Mouse (Mus musculus) fat pad, adult 2 months (tissue): ENCODE measurements around the gene Snx29.
"Not testable (repeated sequence)": the region's sequence is repeated elsewhere in the genome, so short reads cannot be mapped to it uniquely, and the experiment has no call there.

Experiments used
- DNase-seq: peaks from one replicate; pipeline ENCODE4 v3.0.0-alpha.2; 2011; ENCODE audit warnings: low read depth, low spot score; ENCODE audit errors: extremely low read depth

The Snx29 gene

GRCm38 (mm10) chr16:11476968-11477367 lies 154.3 kb downstream of the Snx29 start:
- no peak for DNase-seq

GRCm38 (mm10) chr16:11477591-11477990 lies 154.9 kb downstream of the Snx29 start:
- DNase-seq: no peak

DNA sequence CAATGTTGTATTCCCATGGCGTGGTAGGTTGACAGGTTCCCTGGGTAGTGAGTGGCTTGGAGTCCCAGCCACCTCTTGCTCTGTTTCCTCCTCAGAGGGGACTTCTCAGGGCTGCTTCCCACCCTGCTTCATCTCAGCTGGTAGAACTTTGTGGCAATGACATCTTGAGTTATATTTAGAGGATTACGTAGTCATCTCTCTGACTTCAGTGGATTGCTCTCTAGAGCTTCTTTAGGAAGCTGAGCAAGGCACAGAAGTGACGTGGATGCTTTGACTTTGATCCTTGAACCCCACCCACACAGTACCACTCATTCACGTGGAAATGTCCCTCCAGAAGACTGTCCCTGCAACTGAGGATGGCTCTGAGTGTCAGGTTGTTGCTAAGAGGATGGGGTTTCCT lies 156.9 kb downstream of the Snx29 start:
- no peak for DNase-seq

DNA sequence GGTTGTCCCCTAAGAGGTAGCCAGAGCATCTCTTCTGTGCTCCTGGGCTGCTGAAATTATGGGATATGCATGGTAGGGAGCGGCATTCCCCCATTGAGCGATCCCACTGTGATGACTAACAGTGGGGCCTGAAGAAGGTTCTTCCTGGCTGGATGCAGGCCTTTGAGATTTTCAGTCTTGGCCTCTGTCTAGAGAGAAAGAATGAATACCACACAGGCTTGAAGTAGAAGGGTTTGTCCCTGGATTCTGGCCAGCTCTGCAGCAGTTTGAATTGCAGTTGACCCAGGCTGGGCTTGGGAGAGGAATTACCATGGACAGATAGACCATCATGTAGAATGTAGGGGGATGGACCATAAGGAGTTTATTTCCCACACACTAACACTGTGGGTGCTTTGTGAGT lies 159.5 kb downstream of the Snx29 start:
- DNase-seq: no peak

DNA sequence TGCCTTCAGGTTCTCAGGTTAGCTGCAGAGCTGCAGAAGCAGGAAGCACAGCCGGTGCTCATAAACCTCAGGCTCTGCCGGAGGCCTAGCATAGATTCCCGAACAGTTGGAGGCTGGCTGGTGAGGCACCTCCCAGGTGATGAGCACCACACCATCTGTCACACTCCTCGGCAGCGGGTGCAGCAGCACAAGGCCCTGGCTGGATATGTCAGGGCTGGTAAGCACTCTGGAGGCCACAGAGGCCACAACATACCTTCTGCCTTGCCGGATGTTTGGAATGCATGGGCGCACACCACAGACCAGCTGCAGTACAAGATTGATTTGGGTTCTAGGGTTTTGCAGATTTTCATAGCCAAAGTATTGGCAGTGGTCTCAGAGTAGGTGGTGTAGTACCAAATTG lies 172.2 kb downstream of the Snx29 start:
- no peak for DNase-seq

DNA sequence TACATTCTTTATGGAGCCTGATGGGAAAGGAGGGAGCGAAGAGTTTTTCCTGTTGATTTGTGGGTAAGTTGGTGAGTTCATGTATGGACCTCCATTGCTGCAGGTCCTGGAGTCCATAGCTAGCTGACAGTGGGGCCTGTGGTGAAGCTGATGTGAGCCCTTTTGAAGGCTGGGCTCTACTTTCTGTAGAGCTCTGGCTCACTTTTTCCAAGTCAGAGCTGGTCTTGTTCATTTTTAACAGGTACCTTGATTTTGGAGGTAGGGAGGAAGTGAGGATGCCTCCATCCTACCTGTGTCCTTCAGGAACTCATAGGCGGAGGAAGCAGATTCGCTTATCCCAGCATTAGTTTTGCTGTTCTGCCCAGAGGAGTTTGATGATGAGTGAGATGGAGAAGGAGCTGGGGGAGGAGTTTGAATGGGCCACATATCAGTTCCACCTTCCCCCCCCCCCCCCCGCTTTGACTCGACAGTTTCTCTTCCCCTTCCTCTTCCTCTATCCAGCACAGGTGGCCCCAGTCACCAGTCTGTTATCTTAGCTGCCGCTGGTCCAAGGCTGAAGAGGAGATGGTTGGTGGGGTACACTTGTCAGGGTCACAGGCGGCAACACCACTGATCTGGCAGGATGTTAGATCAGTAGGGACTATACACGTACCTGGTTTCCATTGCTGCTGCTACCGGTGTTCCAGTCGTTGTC lies 173.4 kb downstream of the Snx29 start:
- DNase-seq: no peak

DNA sequence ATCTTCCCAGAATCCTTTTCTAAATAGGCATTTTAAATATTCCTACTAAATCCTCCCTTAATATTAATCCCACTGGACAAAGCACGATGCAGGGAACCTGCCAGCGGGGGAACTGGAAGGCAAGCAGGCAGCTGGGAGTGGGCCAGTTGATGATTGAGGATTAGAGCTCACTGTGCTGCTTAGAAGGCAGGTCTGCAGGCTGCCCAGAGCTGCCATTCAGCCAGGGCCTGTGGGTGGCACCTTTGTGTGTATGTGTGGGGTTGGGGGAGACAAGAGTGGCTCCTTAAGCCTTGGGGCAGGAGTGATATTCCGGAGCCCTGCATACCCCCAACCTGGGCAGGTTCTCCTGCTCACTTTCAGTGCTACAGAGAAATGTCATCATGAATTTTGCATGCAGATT lies 174.0 kb downstream of the Snx29 start:
- DNase-seq: no peak

GRCm38 (mm10) chr16:11500061-11500460 lies 177.4 kb downstream of the Snx29 start:
- no peak for DNase-seq

GRCm38 (mm10) chr16:11501138-11501537 lies 178.4 kb downstream of the Snx29 start:
- DNase-seq: no peak

DNA sequence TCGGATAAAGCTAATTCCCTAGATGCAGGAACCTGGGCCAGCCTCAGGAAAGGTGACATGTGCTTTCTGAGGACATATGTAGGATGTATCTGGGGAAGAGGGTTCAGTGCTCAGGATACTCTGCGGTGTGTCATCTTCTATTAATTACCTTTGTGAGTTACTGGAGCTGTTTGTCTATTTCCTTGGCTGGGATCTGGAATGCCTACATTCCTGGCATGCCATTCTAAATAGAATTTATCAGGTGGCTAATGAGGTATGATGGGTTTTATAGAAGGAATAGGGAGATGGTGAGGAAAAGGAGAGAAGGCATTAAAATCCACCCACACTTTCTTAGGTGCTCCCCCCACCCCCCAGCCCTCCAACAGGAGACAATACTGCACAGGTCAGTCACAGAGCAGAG lies 178.9 kb downstream of the Snx29 start:
- no peak for DNase-seq

DNA sequence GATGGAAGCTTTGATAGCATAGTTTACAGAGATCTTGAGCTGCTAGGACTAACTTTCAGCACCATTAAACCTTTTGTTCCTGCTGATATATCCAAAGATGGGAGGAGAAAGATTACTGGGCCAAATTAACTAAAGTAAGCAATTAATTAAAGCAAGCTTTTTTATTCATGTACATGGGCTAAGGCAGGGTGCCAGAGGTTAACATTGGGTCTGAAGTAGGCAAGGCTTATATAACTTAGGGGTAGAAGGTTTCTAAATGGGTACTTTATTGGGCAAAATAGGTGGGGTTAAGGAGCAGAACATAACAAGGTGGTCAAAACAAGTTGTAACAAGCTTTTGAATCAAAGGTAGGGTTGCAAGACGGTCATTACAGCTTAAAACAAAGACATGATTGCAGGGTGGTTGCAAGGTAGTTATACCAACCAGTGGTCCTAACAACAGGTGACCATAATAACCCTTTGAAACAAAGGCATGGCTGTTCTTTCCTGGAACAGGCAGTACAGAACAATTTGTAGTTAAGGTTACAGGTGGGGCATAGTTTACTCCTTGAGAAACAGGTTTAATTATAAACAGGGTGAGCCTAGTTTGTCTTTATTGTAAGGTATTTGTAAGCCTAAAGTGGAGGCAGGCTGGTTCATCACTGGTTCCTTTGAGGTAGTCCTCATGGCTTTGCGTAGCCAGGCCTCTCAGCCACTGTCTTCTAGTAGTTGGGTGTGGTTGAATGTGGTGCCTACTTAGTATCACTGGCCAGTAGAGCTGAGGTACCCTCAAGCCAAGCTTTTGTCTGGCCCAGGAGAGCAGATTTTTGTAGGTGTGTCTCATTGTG lies 182.2 kb downstream of the Snx29 start:
- no peak for DNase-seq

DNA sequence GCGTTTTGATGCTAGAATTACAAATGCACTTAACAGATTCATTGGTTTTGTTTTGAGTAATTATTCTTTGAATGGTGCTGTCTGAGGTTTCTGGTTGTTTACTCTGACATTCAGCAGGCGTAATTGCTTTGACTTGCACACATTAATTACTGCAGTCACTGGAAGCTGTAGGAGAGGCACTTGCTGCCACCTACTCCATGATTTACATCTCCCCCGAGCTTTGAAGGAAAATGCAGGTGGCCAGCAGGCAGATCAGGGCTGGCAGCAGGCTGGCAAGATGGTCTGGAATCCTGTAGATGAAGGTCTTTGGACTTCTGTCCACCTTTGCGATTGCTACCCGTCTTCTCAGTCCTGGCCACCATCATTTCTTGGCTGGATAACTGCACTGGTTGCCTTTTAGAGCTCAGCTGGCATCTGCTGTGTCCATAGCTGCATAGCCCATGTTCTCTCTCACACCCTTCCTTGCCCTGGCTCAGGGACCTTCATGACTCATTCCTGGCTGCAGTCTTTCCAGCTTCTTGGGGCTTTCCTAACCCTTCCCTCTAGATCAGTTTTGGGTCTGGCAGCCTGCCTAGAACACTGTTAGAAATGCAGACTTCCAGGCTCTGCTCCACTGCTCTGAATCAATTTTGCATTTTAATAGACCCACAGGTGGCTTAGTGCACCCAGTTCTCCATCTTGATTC lies 182.9 kb downstream of the Snx29 start:
- no peak for DNase-seq

GRCm38 (mm10) chr16:11507188-11507731 lies 184.6 kb downstream of the Snx29 start:
- DNase-seq: no peak

DNA sequence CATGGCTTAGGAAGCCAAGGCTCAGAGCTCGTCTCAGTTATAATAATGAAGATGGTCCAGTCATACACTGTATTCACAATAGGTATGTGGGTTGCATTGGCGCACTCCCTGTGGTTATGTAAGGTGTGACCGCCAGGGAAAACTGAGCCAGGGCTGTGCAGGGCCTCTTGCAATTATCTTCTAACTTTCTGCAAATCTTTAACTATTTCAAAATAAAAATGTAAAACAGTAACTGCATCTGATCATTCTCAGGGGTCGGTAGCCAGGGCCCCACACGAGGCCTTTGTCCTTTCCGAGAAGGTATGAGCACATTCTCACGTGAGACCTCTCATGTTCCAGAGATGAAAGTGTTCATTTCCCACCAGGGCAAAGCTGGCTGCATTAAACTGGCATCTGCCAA lies 185.6 kb downstream of the Snx29 start:
- no peak for DNase-seq

DNA sequence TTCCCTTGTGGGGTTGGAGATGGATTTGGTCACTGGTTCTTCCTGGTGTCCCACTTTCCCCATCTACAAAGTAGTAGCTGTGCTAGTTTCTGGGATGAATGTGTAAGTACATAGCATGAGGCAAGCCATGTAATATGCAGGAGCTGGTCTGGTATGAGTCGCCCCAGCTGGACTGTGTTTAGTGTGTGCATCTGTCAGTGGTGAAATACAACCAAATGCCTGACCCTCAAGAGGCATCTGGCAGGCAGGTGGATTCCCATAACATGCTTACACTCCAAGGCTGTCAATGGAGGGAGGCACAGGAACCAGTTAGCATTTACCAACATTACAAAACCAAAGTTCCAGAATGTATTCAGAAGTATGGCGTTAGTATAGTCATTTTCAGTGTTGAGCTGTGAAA lies 187.7 kb downstream of the Snx29 start:
- no peak for DNase-seq

DNA sequence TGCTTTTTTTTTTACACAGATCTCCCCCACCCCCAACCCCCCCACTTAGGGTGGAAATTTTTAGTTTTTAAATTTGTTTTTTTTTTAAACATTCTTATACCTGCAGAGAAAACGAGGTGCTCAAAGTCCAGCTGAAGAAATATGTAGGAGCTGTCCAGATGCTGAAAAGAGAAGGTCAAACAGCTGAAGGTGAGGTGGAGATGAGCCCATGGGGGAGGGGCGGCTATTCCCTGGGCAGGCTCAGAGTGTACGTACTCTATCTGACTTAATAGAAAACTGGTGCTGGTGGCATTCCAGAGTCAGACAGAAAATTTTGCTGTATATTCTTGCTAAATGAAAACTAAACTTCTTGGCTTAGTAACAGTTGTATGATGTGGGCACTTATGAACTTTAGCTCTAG lies 188.1 kb downstream of the Snx29 start:
- no peak for DNase-seq

GRCm38 (mm10) chr16:11511696-11512095 lies 189.0 kb downstream of the Snx29 start:
- not testable (repeated sequence) for DNase-seq

GRCm38 (mm10) chr16:11516681-11517080 lies 194.0 kb downstream of the Snx29 start:
- DNase-seq: no peak

DNA sequence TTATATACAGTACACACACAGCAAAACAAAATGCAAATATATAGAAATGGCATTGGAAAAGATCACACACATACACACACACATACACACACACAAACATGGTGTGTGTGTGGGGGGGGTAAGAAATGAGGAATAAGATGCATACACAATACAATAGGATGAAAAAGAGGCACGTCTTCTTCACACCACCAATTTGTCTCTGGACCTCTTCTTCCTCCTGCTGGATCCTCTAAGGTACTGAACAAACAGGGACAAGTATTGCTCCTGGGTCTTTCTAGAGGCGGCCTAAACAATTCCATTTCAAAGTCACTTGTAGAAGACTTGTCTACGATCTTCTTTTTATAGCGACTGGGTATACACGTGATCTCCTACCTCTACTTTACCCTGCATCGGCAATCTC lies 194.7 kb downstream of the Snx29 start:
- no peak for DNase-seq

GRCm38 (mm10) chr16:11518803-11519498 lies 196.2 kb downstream of the Snx29 start:
- DNase-seq: no peak
